Mouse (Mus musculus) fat pad, adult 2 months (tissue): Measurements from ENCODE around the gene Vmn2r40.
"Not testable (repeated sequence)": the region's sequence is repeated elsewhere in the genome, so short reads cannot be mapped to it uniquely, and the experiment has no call there.

Experiments used
- DNase-seq: peaks from one replicate; pipeline ENCODE4 v3.0.0-alpha.2; 2011; ENCODE audit warnings: low read depth, low spot score; ENCODE audit errors: extremely low read depth

The Vmn2r40 gene

GRCm38 (mm10) chr7:8931335-8931734 lies at the start of gene Vmn2r40:
TSS of gene Vmn2r40 (minus strand) at chr7:8931435.
- not testable (repeated sequence) for DNase-seq
